Mouse (Mus musculus) spleen, adult 2 months (tissue): ENCODE results near the gene Mrc2.

Source experiments
- CTCF ChIP-seq: fragments of 200-500 bp; IDR thresholded peaks from 2 replicates; pipeline ENCODE4 v1.5.1; 2011; ENCODE audit warnings: mild to moderate bottlenecking, inconsistent platforms; ENCODE audit not compliant: insufficient read depth, insufficient read length, insufficient replicate concordance; ENCODE audit errors: extremely low read depth
- POLR2A ChIP-seq: fragments of 200-500 bp; IDR thresholded peaks from 2 replicates; pipeline ENCODE4 v1.6.1; 2011; ENCODE audit warnings: low read depth, low read length, inconsistent platforms

GRCm38 (mm10) chr11:105329962-105330361, 37.5 kb downstream of the Mrc2 start:
- TF ChIP-seq POLR2A, result no peak
- TF ChIP-seq CTCF, result no peak
